Mouse (Mus musculus): ENCODE measurements around the gene Bves.

The Bves gene

GRCm38 (mm10) chr10:45381937-45382636, 46.5 kb downstream of the Bves start:
- no peak for DNase-seq (ENCODE audit: low read depth, low spot score)
- Histone ChIP-seq H3K27me3 (ENCODE audit: control insufficient read depth, insufficient read depth, low read length, poor library complexity, severe bottlenecking) (no peaks in the 10 kb centered on the region), H3K36me3 (ENCODE audit: control insufficient read depth, insufficient read depth, low read length, poor library complexity, severe bottlenecking) (no peaks in the 10 kb centered on the region)

- H3K36me3 ChIP-seq (ENCODE audit: control insufficient read depth, insufficient read depth, low read length, poor library complexity, severe bottlenecking): no peaks in the 10 kb centered on the region
- no peak for DNase-seq (ENCODE audit: low read depth, low spot score)
- H3K27me3 ChIP-seq (ENCODE audit: control insufficient read depth, insufficient read depth, low read length, poor library complexity, severe bottlenecking): no peaks in the 10 kb centered on the region
These were observed 47.0 kb downstream of the Bves start for GRCm38 (mm10) chr10:45382637-45382958.

- H3K36me3 ChIP-seq (ENCODE audit: control insufficient read depth, insufficient read depth, low read length, poor library complexity, severe bottlenecking): no peaks in the 10 kb centered on the region
- no peaks in the 10 kb centered on the region for H3K27me3 ChIP-seq (ENCODE audit: control insufficient read depth, insufficient read depth, low read length, poor library complexity, severe bottlenecking)
- no peak for DNase-seq (ENCODE audit: low read depth, low spot score)
These were observed 62.6 kb downstream of the Bves start for GRCm38 (mm10) chr10:45398211-45398610.

GRCm38 (mm10) chr10:45399702-45400243, 64.2 kb downstream of the Bves start:
- no peak for DNase-seq (ENCODE audit: low read depth, low spot score)
- no peaks in the 10 kb centered on the region for H3K27me3 ChIP-seq (ENCODE audit: control insufficient read depth, insufficient read depth, low read length, poor library complexity, severe bottlenecking)

GRCm38 (mm10) chr10:45410624-45411341, 75.2 kb downstream of the Bves start:
- no peaks in the 10 kb centered on the region for H3K36me3 ChIP-seq (ENCODE audit: control insufficient read depth, insufficient read depth, low read length, poor library complexity, severe bottlenecking)
- no peaks in the 10 kb centered on the region for H3K27me3 ChIP-seq (ENCODE audit: control insufficient read depth, insufficient read depth, low read length, poor library complexity, severe bottlenecking)
- no peak for DNase-seq (ENCODE audit: low read depth, low spot score)

More at GRCm38 (mm10) chr10:45399702-45400243, 64.2 kb downstream of the Bves start:
- no peaks in the 10 kb centered on the region for H3K36me3 ChIP-seq (ENCODE audit: control insufficient read depth, insufficient read depth, low read length, poor library complexity, severe bottlenecking)

- no peak for DNase-seq (ENCODE audit: low read depth, low spot score)
- Histone ChIP-seq H3K36me3 (ENCODE audit: control insufficient read depth, insufficient read depth, low read length, poor library complexity, severe bottlenecking) (no peaks in the 10 kb centered on the region), H3K27me3 (ENCODE audit: control insufficient read depth, insufficient read depth, low read length, poor library complexity, severe bottlenecking) (no peaks in the 10 kb centered on the region)
These were observed 76.2 kb downstream of the Bves start for GRCm38 (mm10) chr10:45411741-45412140.

GRCm38 (mm10) chr10:45412144-45412543, 76.6 kb downstream of the Bves start:
- no peaks in the 10 kb centered on the region for H3K27me3 ChIP-seq (ENCODE audit: control insufficient read depth, insufficient read depth, low read length, poor library complexity, severe bottlenecking)
- no peaks in the 10 kb centered on the region for H3K36me3 ChIP-seq (ENCODE audit: control insufficient read depth, insufficient read depth, low read length, poor library complexity, severe bottlenecking)
- no peak for DNase-seq (ENCODE audit: low read depth, low spot score)
